Comparison of ENCODE assay signal across 28 mouse cellular contexts in genomic region chr4:134359649-134360048, GRCm38 (mm10). TPM values are rescaled to one million over a fixed set of nuclear protein-coding genes. Genes with fewer than 3 reads are reported as not detected.
"Had no signal": no experiment of that assay in that cellular context is flagged by ENCODE, and none has a peak within 500 bp of the region (broad histone marks: within the 10 kb centered on the region; RNA-seq: fewer than 3 reads in every experiment).

No protein-coding gene starts in this region.

- H3K4me3 ChIP-seq: forebrain, embryonic 15.5 days; heart, adult 2 months; heart, embryonic 13.5 days; heart, embryonic 15.5 days; hindbrain, embryonic 10.5 days; hindbrain, embryonic 12.5 days; intestine, embryonic 15.5 days; layer of hippocampus, adult 2 months; left cerebral cortex, adult 2 months; limb, embryonic 10.5 days; limb, embryonic 12.5 days had no signal

- ATAC-seq: forebrain, embryonic 15.5 days; forebrain, postnatal 0 days; hindbrain, embryonic 16.5 days; inflammation-experienced regulatory T-cells, adult 6 months; intestine, embryonic 15.5 days had no signal

- H3K4me2 ChIP-seq: forebrain, embryonic 15.5 days; heart, embryonic 11.5 days; heart, embryonic 13.5 days; heart, embryonic 15.5 days; hindbrain, embryonic 12.5 days; hindbrain, embryonic 14.5 days; limb, embryonic 12.5 days had no signal

- H3K27ac ChIP-seq: forebrain, embryonic 15.5 days; heart, adult 2 months; heart, embryonic 13.5 days; heart, embryonic 15.5 days; hindbrain, embryonic 10.5 days; hindbrain, embryonic 12.5 days; hindbrain, embryonic 14.5 days; intestine, embryonic 15.5 days; layer of hippocampus, adult 2 months; left cerebral cortex, adult 2 months; limb, embryonic 10.5 days; limb, embryonic 12.5 days had no signal

- H3K9ac ChIP-seq: forebrain, embryonic 15.5 days; forebrain, postnatal 0 days; heart, embryonic 13.5 days; heart, embryonic 15.5 days; hindbrain, embryonic 12.5 days; hindbrain, embryonic 14.5 days; intestine, embryonic 15.5 days; limb, embryonic 12.5 days had no signal

- H3K27me3 ChIP-seq: forebrain, embryonic 15.5 days; intestine, embryonic 15.5 days had no signal

- H3K36me3 ChIP-seq: forebrain, embryonic 15.5 days; heart, embryonic 13.5 days; heart, embryonic 15.5 days; hindbrain, embryonic 10.5 days; hindbrain, embryonic 12.5 days; intestine, embryonic 15.5 days; limb, embryonic 10.5 days; limb, embryonic 12.5 days had no signal

- H3K9me3 ChIP-seq: forebrain, embryonic 15.5 days; heart, embryonic 13.5 days; heart, embryonic 15.5 days; hindbrain, embryonic 10.5 days; hindbrain, embryonic 12.5 days; intestine, embryonic 15.5 days; limb, embryonic 10.5 days; limb, embryonic 12.5 days had no signal

- DNase-seq: forebrain, postnatal 0 days; gastrocnemius, postnatal 14 days; gastrocnemius, postnatal 36 days; heart, adult 11 months; heart, adult 2 months; heart, postnatal 4 days; kidney, adult 18-20 months; kidney, adult 8-10 months; kidney, postnatal 10 days; kidney, postnatal 25 days; liver had no signal

RNA-seq across cellular contexts. Expression of gene Slc30a2, which starts 16.7 kb away (rescaled TPM):
- total RNA-seq: forebrain, postnatal 0 days; layer of hippocampus, adult 2 months; layer of hippocampus, postnatal 10 days; left cerebral cortex, adult 2 months; left cerebral cortex, postnatal 36 days had no signal
- polyA plus RNA-seq: hindbrain, embryonic 12.5 days; limb, embryonic 10.5 days had no signal

RNA-seq across cellular contexts. Expression of gene Trim63, which starts 44.7 kb away (rescaled TPM):
- total RNA-seq: layer of hippocampus, adult 2 months; layer of hippocampus, postnatal 25 days had no signal
- polyA plus RNA-seq: inflammation-experienced regulatory T-cells, adult 6 months had no signal
